Comparison of ENCODE assay signal across 14 mouse cellular contexts in genomic region chr9:35108066-35108465, GRCm38 (mm10). TPM values are rescaled to one million over a fixed set of nuclear protein-coding genes. Genes with fewer than 3 reads are reported as not detected.
DNase-seq lines count a peak whose midpoint lies in the region; ATAC-seq and TF ChIP-seq lines count a peak whose summit lies in the region.
"Had no signal": no experiment of that assay in that cellular context is flagged by ENCODE, and none has a peak within 500 bp of the region (broad histone marks: within the 10 kb centered on the region; RNA-seq: fewer than 3 reads in every experiment).

No protein-coding gene starts in this region.

- H3K9ac ChIP-seq in kidney, embryonic 14.5 days (ENCODE audit: low read depth, low read length) = no peak overlapping the region
- no peak overlapping the region for H3K9ac ChIP-seq in hindbrain, embryonic 16.5 days (ENCODE audit: low read depth, low read length)
- H3K9ac ChIP-seq: neural tube, embryonic 12.5 days had no signal

- peaks cover 9% of the 10 kb centered on the region for H3K4me1 ChIP-seq in cerebellum, adult 2 months (ENCODE audit: control insufficient read depth, insufficient read depth, low read length)
- peaks cover 7% of the 10 kb centered on the region; the same call in 1 of the 2 replicates for H3K4me1 ChIP-seq in kidney, embryonic 14.5 days (ENCODE audit: control insufficient read depth, insufficient read depth, low read length)
- H3K4me1 ChIP-seq in embryonic facial prominence, embryonic 10.5 days = peaks cover 60% of the 10 kb centered on the region
- peaks cover 6% of the 10 kb centered on the region for H3K4me1 ChIP-seq in hindbrain, embryonic 16.5 days (ENCODE audit: control insufficient read depth, insufficient read depth, low read depth, low read length)

- no peak for ATAC-seq in kidney, embryonic 14.5 days (ENCODE audit: low FRiP score, low TSS enrichment)
- no peak for ATAC-seq in hindbrain, embryonic 16.5 days

- no peaks in the 10 kb centered on the region for H3K27me3 ChIP-seq in cerebellum, adult 2 months (ENCODE audit: control insufficient read depth, insufficient read depth, low read length)
- H3K27me3 ChIP-seq in kidney, embryonic 14.5 days (ENCODE audit: control insufficient read depth, insufficient read depth, low read length) = no peaks in the 10 kb centered on the region
- no peaks in the 10 kb centered on the region for H3K27me3 ChIP-seq in embryonic facial prominence, embryonic 10.5 days (replicated peaks; ENCODE audit: low read depth, poor library complexity, severe bottlenecking)
- H3K27me3 ChIP-seq in hindbrain, embryonic 16.5 days (replicated peaks; ENCODE audit: control insufficient read depth, insufficient read depth, low read length) = no peaks in the 10 kb centered on the region
- H3K27me3 ChIP-seq: neural tube, embryonic 12.5 days had no signal

- peak overlapping the region; percentile 28; the same call in 1 of the 2 replicates for H3K27ac ChIP-seq in cerebellum, adult 2 months (ENCODE audit: insufficient read depth, low read length)
- H3K27ac ChIP-seq in kidney, embryonic 14.5 days (ENCODE audit: low read depth, low read length) = no peak overlapping the region
- peak overlapping the region; percentile 83 for H3K27ac ChIP-seq in embryonic facial prominence, embryonic 10.5 days (replicated peaks)
- no peak overlapping the region for H3K27ac ChIP-seq in hindbrain, embryonic 16.5 days (ENCODE audit: low read depth, low read length)
- H3K27ac ChIP-seq: kidney, postnatal 0 days; neural tube, embryonic 12.5 days had no signal

- TF ChIP-seq CTCF in cerebellum, adult 2 months (IDR thresholded peaks at IDR 0.05; ENCODE audit: borderline replicate concordance, insufficient read depth, low read depth, low read length) = no peak

- H3K36me3 ChIP-seq in kidney, embryonic 14.5 days (ENCODE audit: control insufficient read depth, insufficient read depth, low read length) = no peaks in the 10 kb centered on the region
- peaks cover 5% of the 10 kb centered on the region for H3K36me3 ChIP-seq in embryonic facial prominence, embryonic 10.5 days (replicated peaks)
- no peaks in the 10 kb centered on the region for H3K36me3 ChIP-seq in hindbrain, embryonic 16.5 days (ENCODE audit: control insufficient read depth, insufficient read depth, low read length)
- H3K36me3 ChIP-seq: midbrain, embryonic 10.5 days; neural tube, embryonic 12.5 days had no signal

- no peaks in the 10 kb centered on the region for H3K9me3 ChIP-seq in kidney, embryonic 14.5 days (ENCODE audit: control insufficient read depth, low read length)
- no peaks in the 10 kb centered on the region for H3K9me3 ChIP-seq in embryonic facial prominence, embryonic 10.5 days
- H3K9me3 ChIP-seq in hindbrain, embryonic 16.5 days (ENCODE audit: control insufficient read depth, low read length) = no peaks in the 10 kb centered on the region
- H3K9me3 ChIP-seq: midbrain, embryonic 10.5 days; neural tube, embryonic 12.5 days had no signal

- peak; percentile 43 to 57 for DNase-seq in cerebellum, adult 2 months
- no peak for DNase-seq in cerebellum, postnatal 4 days (ENCODE audit: low spot score in 2 of 2)
- peak; percentile 4 for DNase-seq in kidney, postnatal 10 days
- DNase-seq in brain, adult 2 months (ENCODE audit: low read depth, low spot score) = peak; percentile 75
- DNase-seq in embryonic facial prominence, embryonic 10.5 days (ENCODE audit: low spot score) = no peak
- no peak for DNase-seq in thymus, postnatal 25 days
- DNase-seq: adrenal gland, adult 2 months; gastrocnemius, postnatal 10 days; spleen, adult 18-20 months had no signal

- whole genome bisulfite sequencing in cerebellum, adult 2 months = 54% methylated on average over 3 of the region's 3 CpGs
- 86% methylated on average over 3 of the region's 3 CpGs for WGBS in kidney, embryonic 14.5 days
- WGBS in embryonic facial prominence, embryonic 10.5 days = 82% methylated on average over 3 of the region's 3 CpGs
- WGBS in hindbrain, embryonic 16.5 days = 87% methylated on average over 3 of the region's 3 CpGs

- no peak overlapping the region for H3K4me3 ChIP-seq in cerebellum, adult 2 months (replicated peaks; ENCODE audit: insufficient read depth, low read depth, low read length)
- H3K4me3 ChIP-seq in kidney, embryonic 14.5 days (ENCODE audit: low read length) = no peak overlapping the region
- H3K4me3 ChIP-seq in embryonic facial prominence, embryonic 10.5 days = no peak overlapping the region
- H3K4me3 ChIP-seq in hindbrain, embryonic 16.5 days (ENCODE audit: low read length) = no peak overlapping the region
- H3K4me3 ChIP-seq: midbrain, embryonic 10.5 days; neural tube, embryonic 12.5 days had no signal

- TF ChIP-seq POLR2A in cerebellum, adult 2 months (IDR thresholded peaks at IDR 0.05; ENCODE audit: borderline replicate concordance, insufficient read depth, low read length) = no peak

- no peak overlapping the region for H3K4me2 ChIP-seq in kidney, embryonic 14.5 days (replicated peaks; ENCODE audit: low read depth, low read length)
- H3K4me2 ChIP-seq in hindbrain, embryonic 16.5 days (ENCODE audit: low read length) = no peak overlapping the region
- H3K4me2 ChIP-seq: neural tube, embryonic 12.5 days had no signal

RNA-seq across cellular contexts. Expression of gene St3gal4, which starts 11.0 kb away (rescaled TPM):
- polyA plus RNA-seq in cerebellum, adult 2 months (2012; rRNA removed) = 12.7 and 14.5 TPM in 2 replicates
- 14.2 and 19.1 TPM in 2 replicates for polyA plus RNA-seq in kidney, embryonic 14.5 days (2014; fragmentation: Nextera tagmentation; extraction: Ambion mirVana)
- polyA plus RNA-seq in embryonic facial prominence, embryonic 10.5 days (2016; fragmentation: Nextera tagmentation; extraction: Ambion mirVana) = 18.2 and 18.7 TPM in 2 replicates
- 15.1 and 16.1 TPM in 2 replicates for polyA plus RNA-seq in hindbrain, embryonic 16.5 days (2015; fragmentation: Nextera tagmentation; extraction: Ambion mirVana)

Comparison
In these comparisons a context has a peak if more than half of its experiments do, and no peak if none do; other contexts are left out.
1. DNase-seq: peak in cerebellum, adult 2 months (2 of 2), kidney, postnatal 10 days (single experiment) and brain, adult 2 months (single experiment); none in cerebellum, postnatal 4 days (0 of 2), embryonic facial prominence, embryonic 10.5 days (single experiment) and thymus, postnatal 25 days (single experiment).
2. H3K27ac ChIP-seq: peak in cerebellum, adult 2 months (single experiment) and embryonic facial prominence, embryonic 10.5 days (single experiment); none in kidney, embryonic 14.5 days (single experiment) and hindbrain, embryonic 16.5 days (single experiment).